Mouse (Mus musculus) erythroblast, embryonic 14.5 days (primary cell): ENCODE measurements around the gene Klf13. TPM values are rescaled to one million over a fixed set of nuclear protein-coding genes. Genes with fewer than 3 reads are reported as not detected.

Experiments used
- H3K27me3 ChIP-seq: 2 replicates; pipeline ENCODE4 v1.6.1; 2012; ENCODE audit warnings: inconsistent platforms; ENCODE audit not compliant: control insufficient read depth
- H3K36me3 ChIP-seq: 2 replicates; pipeline ENCODE4 v1.6.1; 2012; ENCODE audit warnings: mild to moderate bottlenecking, inconsistent platforms; ENCODE audit not compliant: control insufficient read depth
- H3K4me1 ChIP-seq: 2 replicates; pipeline ENCODE4 v1.6.1; 2012; ENCODE audit warnings: inconsistent platforms; ENCODE audit not compliant: control insufficient read depth
- H3K4me3 ChIP-seq: replicated peaks from 2 replicates; pipeline ENCODE3; 2012; ENCODE audit warnings: moderate library complexity, mild to moderate bottlenecking, inconsistent platforms
- H3K9me3 ChIP-seq: 2 replicates; pipeline ENCODE4 v1.6.1; 2012; ENCODE audit warnings: low read length, inconsistent platforms, mixed read lengths; ENCODE audit not compliant: control insufficient read depth
- GATA1 ChIP-seq: IDR thresholded peaks from 2 replicates; pipeline ENCODE4 v1.6.1; 2012; ENCODE audit warnings: low read length, inconsistent platforms, mixed read lengths
- TAL1 ChIP-seq: IDR thresholded peaks from 3 replicates; pipeline ENCODE4 v1.6.1; 2012; ENCODE audit warnings: low read length, inconsistent platforms, mixed read lengths
- polyA plus RNA-seq: library from polyadenylated mRNA; stranded (reverse); fragments of >175 nt; gene quantifications from 2 replicates; pipeline ENCODE4 v1.2.3, GENCODE M21; 2012

Klf13 gene
- polyA plus RNA-seq, 1 experiment = 8.8 TPM

GRCm38 (mm10) chr7:63868356-63868918 is 70.3 kb downstream of the Klf13 start:
- Histone ChIP-seq H3K9me3 (no peaks in the 10 kb centered on the region), H3K4me3 (no peak overlapping the region), H3K4me1 (no peaks in the 10 kb centered on the region; the same call in 1 of the 2 replicates), H3K27me3 (no peaks in the 10 kb centered on the region; the same call in 1 of the 2 replicates), H3K36me3 (no peaks in the 10 kb centered on the region)
- TF ChIP-seq GATA1 (no peak), TAL1 (no peak)

GRCm38 (mm10) chr7:63865911-63866310 is 72.8 kb downstream of the Klf13 start:
- Histone ChIP-seq H3K27me3 (no peaks in the 10 kb centered on the region; the same call in 1 of the 2 replicates), H3K4me3 (no peak overlapping the region), H3K9me3 (no peaks in the 10 kb centered on the region), H3K4me1 (no peaks in the 10 kb centered on the region; the same call in 1 of the 2 replicates), H3K36me3 (no peaks in the 10 kb centered on the region)
- no peak for TF ChIP-seq TAL1

- peaks cover 7% of the 10 kb centered on the region for H3K4me1 ChIP-seq
- H3K9me3 ChIP-seq = no peaks in the 10 kb centered on the region
- H3K4me3 ChIP-seq = no peak overlapping the region
- no peak for TF ChIP-seq GATA1
- no peak for TF ChIP-seq TAL1
- H3K27me3 ChIP-seq = no peaks in the 10 kb centered on the region; the same call in 1 of the 2 replicates
- H3K36me3 ChIP-seq = no peaks in the 10 kb centered on the region
These were observed 75.7 kb downstream of the Klf13 start for GRCm38 (mm10) chr7:63863046-63863445.

- Histone ChIP-seq H3K4me3 (no peak overlapping the region), H3K4me1 (peaks cover 7% of the 10 kb centered on the region), H3K36me3 (no peaks in the 10 kb centered on the region), H3K9me3 (no peaks in the 10 kb centered on the region), H3K27me3 (no peaks in the 10 kb centered on the region; the same call in 1 of the 2 replicates)
- TF ChIP-seq GATA1 (no peak), TAL1 (no peak)
These were observed 77.6 kb downstream of the Klf13 start for GRCm38 (mm10) chr7:63861123-63861522.

- H3K4me1 ChIP-seq = peaks cover 7% of the 10 kb centered on the region
- no peak for TF ChIP-seq TAL1
- no peak for TF ChIP-seq GATA1
- peak overlapping the region; percentile 53 for H3K4me3 ChIP-seq
- H3K27me3 ChIP-seq = no peaks in the 10 kb centered on the region
- no peaks in the 10 kb centered on the region for H3K9me3 ChIP-seq
- no peaks in the 10 kb centered on the region for H3K36me3 ChIP-seq
These were observed 80.1 kb downstream of the Klf13 start for GRCm38 (mm10) chr7:63858571-63859152.

- no peaks in the 10 kb centered on the region for H3K27me3 ChIP-seq
- H3K36me3 ChIP-seq = no peaks in the 10 kb centered on the region
- peaks cover 7% of the 10 kb centered on the region for H3K4me1 ChIP-seq
- no peak overlapping the region for H3K4me3 ChIP-seq
- H3K9me3 ChIP-seq = no peaks in the 10 kb centered on the region
- no peak for TF ChIP-seq GATA1
- no peak for TF ChIP-seq TAL1
These were observed 80.8 kb downstream of the Klf13 start for GRCm38 (mm10) chr7:63857771-63858417.

GRCm38 (mm10) chr7:63855283-63855682 is 83.4 kb downstream of the Klf13 start:
- Histone ChIP-seq H3K27me3 (no peaks in the 10 kb centered on the region), H3K4me3 (no peak overlapping the region), H3K36me3 (no peaks in the 10 kb centered on the region), H3K9me3 (no peaks in the 10 kb centered on the region), H3K4me1 (peaks cover 7% of the 10 kb centered on the region)
- no peak for TF ChIP-seq TAL1
- TF ChIP-seq GATA1 = no peak

- TF ChIP-seq GATA1 (no peak), TAL1 (no peak)
- Histone ChIP-seq H3K4me3 (no peak overlapping the region), H3K27me3 (no peaks in the 10 kb centered on the region; the same call in 1 of the 2 replicates), H3K36me3 (no peaks in the 10 kb centered on the region), H3K4me1 (no peaks in the 10 kb centered on the region), H3K9me3 (no peaks in the 10 kb centered on the region)
These were observed 86.7 kb downstream of the Klf13 start for GRCm38 (mm10) chr7:63851841-63852533.

Other genes with a start within 250 kb of the Klf13 start
- not detected in 2 replicates for gene E030018B13Rik, start 22.1 kb downstream of the Klf13 start, polyA plus RNA-seq
- gene Trpm1, start 214.9 kb upstream of the Klf13 start, polyA plus RNA-seq = 0.01 TPM in 1 of 2 replicates, not detected in the other